Mouse (Mus musculus) bone marrow macrophage, adult 2 months (primary cell): ENCODE data around the gene Rtkn2. TPM values are rescaled to one million over a fixed set of nuclear protein-coding genes. Genes with fewer than 3 reads are reported as not detected.

Source experiments
- H3K27ac ChIP-seq: 2 replicates; pipeline ENCODE4 v1.5.1; 2012; ENCODE audit warnings: low read depth, low read length; ENCODE audit not compliant: insufficient read depth
- H3K4me1 ChIP-seq: 2 replicates; pipeline ENCODE4 v1.6.1; 2012; ENCODE audit warnings: low read length; ENCODE audit not compliant: control insufficient read depth, insufficient read depth
- H3K4me3 ChIP-seq: 2 replicates; pipeline ENCODE4 v1.5.1; 2012; ENCODE audit warnings: mild to moderate bottlenecking, low read length, moderate library complexity; ENCODE audit not compliant: insufficient read depth
- CTCF ChIP-seq: IDR thresholded peaks from 2 replicates; pipeline ENCODE4 v1.5.1; 2012; ENCODE audit warnings: low read depth, mild to moderate bottlenecking, low read length, moderate library complexity
- POLR2A ChIP-seq: IDR thresholded peaks from 2 replicates; pipeline ENCODE4 v1.6.1; 2012; ENCODE audit warnings: mild to moderate bottlenecking, low read depth, low read length, borderline replicate concordance
- polyA plus RNA-seq: library from polyadenylated mRNA; stranded (reverse); fragments of >200 nt; gene quantifications from 2 replicates; pipeline ENCODE4 v1.2.4, GENCODE M21; 2012; ENCODE audit not compliant: missing spikeins, insufficient read depth, insufficient read length

Rtkn2 gene
- polyA plus RNA-seq, 1 experiment: 1.7 TPM

GRCm38 (mm10) chr10:67985100-67985499 lies 5.7 kb downstream of the Rtkn2 start:
- H3K4me1 ChIP-seq: no peaks in the 10 kb centered on the region
- no peak overlapping the region for H3K27ac ChIP-seq
- TF ChIP-seq POLR2A: no peak
- TF ChIP-seq CTCF: no peak
- H3K4me3 ChIP-seq: no peak overlapping the region

GRCm38 (mm10) chr10:67995356-67995755 lies 16.0 kb downstream of the Rtkn2 start:
- Histone ChIP-seq H3K4me3 (no peak overlapping the region), H3K4me1 (peaks cover 11% of the 10 kb centered on the region), H3K27ac (no peak overlapping the region)
- TF ChIP-seq CTCF (no peak), POLR2A (no peak)

GRCm38 (mm10) chr10:67996171-67996570 lies 16.8 kb downstream of the Rtkn2 start:
- no peak overlapping the region for H3K27ac ChIP-seq
- TF ChIP-seq POLR2A (no peak), CTCF (no peak)
- peaks cover 11% of the 10 kb centered on the region for H3K4me1 ChIP-seq
- no peak overlapping the region for H3K4me3 ChIP-seq

GRCm38 (mm10) chr10:67998116-67998635 lies 18.8 kb downstream of the Rtkn2 start:
- Histone ChIP-seq H3K4me3 (no peak overlapping the region), H3K27ac (no peak overlapping the region), H3K4me1 (peaks cover 11% of the 10 kb centered on the region)
- no peak for TF ChIP-seq POLR2A
- TF ChIP-seq CTCF: peak; percentile 99

- no peak for TF ChIP-seq CTCF
- no peak for TF ChIP-seq POLR2A
- Histone ChIP-seq H3K4me1 (peaks cover 11% of the 10 kb centered on the region), H3K27ac (no peak overlapping the region), H3K4me3 (no peak overlapping the region)
Observed at GRCm38 (mm10) chr10:67999170-67999569, 19.8 kb downstream of the Rtkn2 start.

GRCm38 (mm10) chr10:68001456-68001855 lies 22.1 kb downstream of the Rtkn2 start:
- Histone ChIP-seq H3K27ac (no peak overlapping the region), H3K4me1 (peaks cover 11% of the 10 kb centered on the region), H3K4me3 (no peak overlapping the region)
- TF ChIP-seq CTCF (peak; percentile 37; the same call in 1 of the 2 replicates), POLR2A (no peak)

- TF ChIP-seq POLR2A (no peak), CTCF (no peak)
- Histone ChIP-seq H3K4me1 (peaks cover 2% of the 10 kb centered on the region), H3K27ac (no peak overlapping the region), H3K4me3 (no peak overlapping the region)
Observed at GRCm38 (mm10) chr10:68003651-68004422, 24.5 kb downstream of the Rtkn2 start.

GRCm38 (mm10) chr10:68005404-68005803 lies 26.0 kb downstream of the Rtkn2 start:
- H3K27ac ChIP-seq: no peak overlapping the region

GRCm38 (mm10) chr10:68006491-68006890 lies 27.1 kb downstream of the Rtkn2 start:
- TF ChIP-seq CTCF (no peak), POLR2A (no peak)
- Histone ChIP-seq H3K27ac (no peak overlapping the region), H3K4me3 (no peak overlapping the region), H3K4me1 (peaks cover 2% of the 10 kb centered on the region)

More at GRCm38 (mm10) chr10:68005404-68005803, 26.0 kb downstream of the Rtkn2 start:
- Histone ChIP-seq H3K4me1 (peaks cover 2% of the 10 kb centered on the region), H3K4me3 (no peak overlapping the region)
- TF ChIP-seq CTCF (no peak), POLR2A (no peak)

GRCm38 (mm10) chr10:68007103-68007502 lies 27.7 kb downstream of the Rtkn2 start:
- H3K27ac ChIP-seq: no peak overlapping the region
- no peak for TF ChIP-seq POLR2A
- no peak for TF ChIP-seq CTCF

More at GRCm38 (mm10) chr10:68007103-68007502, 27.7 kb downstream of the Rtkn2 start:
- Histone ChIP-seq H3K4me3 (no peak overlapping the region), H3K4me1 (peaks cover 2% of the 10 kb centered on the region)
